Mouse (Mus musculus) adrenal gland, adult 2 months (tissue): ENCODE measurements around the gene Fam214b. TPM values are rescaled to one million over a fixed set of nuclear protein-coding genes. Genes with fewer than 3 reads are reported as not detected.
A peak's percentile ranks its signal among the peaks of the same experiment; 100 is the strongest.

Experiments
- DNase-seq: peaks from one replicate; pipeline ENCODE4 v3.0.0; 2021
- polyA plus RNA-seq: library from polyadenylated mRNA; depleted of rRNA; stranded (reverse); fragments of >200 nt; gene quantifications from 2 replicates; pipeline ENCODE4 v1.2.3, GENCODE M21; 2012
- total RNA-seq, 2 experiments: library from RNA; stranded (reverse); gene quantifications; 2 replicates each; pipeline ENCODE4 v1.2.3; 2021

The Fam214b gene
- total and polyA plus RNA-seq, 3 experiments: 42.1 to 51.5 (median 51.5) TPM

DNA sequence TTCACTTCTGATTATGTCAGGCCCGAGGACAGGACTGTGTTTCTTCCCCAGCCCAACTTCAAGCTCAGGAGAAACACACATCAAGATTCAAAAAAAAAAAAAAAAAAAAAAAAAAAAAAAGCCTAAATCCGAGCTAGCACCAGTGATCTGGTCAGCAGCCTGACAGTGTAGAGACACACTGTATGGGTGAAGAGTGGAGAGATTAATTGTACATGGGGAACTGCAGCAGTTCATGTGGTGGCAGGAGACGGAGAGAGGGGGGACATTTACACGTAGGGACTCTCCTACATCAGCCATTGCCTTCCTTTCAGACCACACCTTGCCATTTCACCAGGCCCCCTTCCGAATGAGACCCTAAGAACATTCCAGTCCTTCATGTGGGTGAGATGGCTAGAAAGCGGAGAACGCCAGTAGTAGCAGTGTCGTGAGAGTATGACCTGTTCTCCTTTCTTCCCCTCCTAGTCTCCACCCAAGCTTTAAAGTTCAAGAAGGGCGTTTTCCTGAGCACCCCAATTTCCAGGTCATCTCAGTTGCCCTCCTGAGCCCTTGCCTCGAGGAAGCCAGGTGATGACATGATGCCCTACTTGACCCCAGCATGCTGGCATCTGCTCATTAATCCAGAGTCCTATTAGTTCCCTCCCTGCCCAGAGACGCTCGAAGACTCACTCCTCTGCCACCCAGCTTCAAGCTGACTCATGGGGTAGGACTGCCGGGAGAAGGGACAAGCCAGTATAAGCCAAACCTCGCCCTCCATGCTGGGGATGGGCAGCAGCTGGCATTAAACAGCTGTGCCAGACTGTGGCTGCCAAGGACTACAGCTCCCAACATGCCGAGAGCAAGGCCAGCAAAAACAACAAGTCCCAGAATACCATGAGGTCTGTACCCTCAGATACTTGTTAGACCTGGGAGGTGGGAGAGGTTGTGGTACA is 7.2 kb downstream of the Fam214b start:
- DNase-seq: peak; percentile 91

DNA sequence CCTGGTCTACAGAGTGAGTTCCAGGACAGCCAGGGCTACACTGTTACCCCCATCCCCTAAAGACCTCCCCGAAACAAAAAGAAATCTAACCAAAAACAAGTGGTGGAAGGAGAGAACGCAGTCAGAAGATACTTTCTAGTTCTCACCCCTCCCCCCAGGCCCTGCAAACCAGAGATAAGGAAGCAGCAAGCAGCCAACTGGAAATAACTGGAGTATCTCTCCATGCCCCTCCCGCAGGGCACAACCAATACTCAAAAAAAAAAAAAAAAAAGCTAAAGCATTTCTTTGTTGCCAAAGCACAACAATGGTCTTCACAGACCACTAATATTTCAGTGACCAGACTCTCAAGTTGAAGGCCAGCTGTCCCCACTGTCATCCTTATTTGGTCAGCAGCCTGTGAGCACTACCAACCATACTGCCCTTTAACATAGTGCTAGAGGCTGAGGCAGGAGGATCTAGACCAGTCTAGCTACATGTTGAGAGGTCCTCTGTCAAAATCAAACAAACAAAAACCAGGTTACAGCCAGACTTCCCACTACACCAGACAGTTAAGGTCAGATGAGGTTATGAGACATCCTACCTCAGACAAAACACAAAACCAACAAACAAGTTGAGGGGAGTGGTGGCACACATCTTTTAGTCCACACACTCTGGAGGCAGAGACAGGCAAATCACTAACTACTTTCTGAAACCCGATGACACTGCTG is 8.0 kb downstream of the Fam214b start:
- DNase-seq: no peak

DNA sequence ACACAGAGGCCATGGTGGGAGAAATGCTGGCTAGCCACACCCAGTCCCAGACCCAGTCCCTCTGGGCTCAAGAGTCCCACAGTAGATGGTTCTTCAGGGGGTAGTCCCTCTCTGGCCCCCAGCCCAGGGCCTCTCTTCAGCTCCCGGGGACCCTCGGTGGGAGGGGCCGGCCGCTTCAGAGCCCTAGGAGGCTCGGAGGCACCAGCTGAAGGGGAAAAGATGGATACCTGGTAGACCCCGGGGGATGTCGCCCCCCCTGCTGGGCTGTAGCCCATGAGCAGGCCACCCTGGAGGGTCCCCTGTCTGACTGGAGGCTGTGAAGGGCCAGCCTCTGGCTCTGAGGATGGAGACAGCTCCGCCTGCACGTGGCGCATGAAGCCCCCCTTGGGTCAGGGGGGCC is 9.7 kb downstream of the Fam214b start:
- DNase-seq: no peak

DNA sequence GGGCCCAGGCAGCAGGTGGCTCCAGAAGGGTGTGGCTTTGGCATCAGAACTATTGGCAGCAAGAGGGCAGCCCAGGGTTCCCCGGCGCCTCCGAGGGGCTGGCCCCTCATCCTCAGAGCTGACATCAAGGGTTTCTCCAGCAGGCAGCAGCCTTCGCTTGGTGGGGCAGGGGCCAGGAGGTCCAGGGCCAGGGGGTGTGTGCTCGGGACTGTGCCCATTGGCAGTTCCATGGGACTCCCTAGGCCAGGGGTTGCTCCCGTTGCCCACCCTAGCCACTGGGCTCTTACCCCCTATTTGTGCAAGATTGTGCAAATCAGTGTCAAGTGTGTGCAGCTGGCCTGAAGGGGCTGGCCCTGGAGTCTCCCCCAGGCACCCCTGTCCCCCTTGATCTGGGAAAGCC is 10.2 kb downstream of the Fam214b start:
- no peak for DNase-seq

DNA sequence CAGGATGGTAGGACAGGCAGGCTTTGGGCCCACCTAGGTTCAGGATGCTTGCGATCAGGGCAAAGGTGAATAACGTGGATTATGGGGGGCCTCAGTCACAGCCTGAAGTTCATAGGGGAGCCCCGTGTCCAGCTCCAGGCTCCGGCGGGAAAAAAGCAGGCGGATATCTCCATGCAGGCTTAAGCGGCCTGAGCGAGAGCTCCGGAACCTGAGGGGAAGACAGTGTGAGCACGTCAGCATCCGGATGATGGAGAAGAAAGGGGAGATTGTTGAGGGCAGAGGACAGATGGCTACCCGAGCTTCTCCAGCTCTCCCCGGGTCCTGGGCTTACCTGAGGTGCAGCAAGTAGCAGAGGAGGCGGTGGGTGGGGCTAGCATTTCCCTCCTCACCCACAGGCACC is 12.5 kb downstream of the Fam214b start:
- DNase-seq: no peak

DNA sequence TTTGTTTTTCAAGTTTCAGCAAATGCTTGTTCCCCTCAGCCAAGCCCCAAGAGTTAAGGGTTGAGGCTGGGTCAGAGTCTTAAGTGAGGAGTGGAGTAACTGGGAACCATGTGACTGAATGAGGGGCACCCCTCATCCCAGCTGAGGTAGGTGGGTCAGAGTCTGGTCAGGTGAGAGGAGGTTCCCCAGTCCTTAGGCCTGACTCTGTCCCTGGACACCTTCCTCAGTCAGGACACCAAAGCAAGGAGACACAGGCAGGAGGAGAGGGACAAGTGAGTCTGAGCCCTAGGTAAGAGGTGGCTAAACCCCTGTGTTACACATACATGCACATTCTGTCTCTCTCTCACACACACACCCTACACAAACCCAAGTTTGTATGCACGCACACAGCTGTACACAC is 13.5 kb downstream of the Fam214b start:
- DNase-seq: no peak

DNA sequence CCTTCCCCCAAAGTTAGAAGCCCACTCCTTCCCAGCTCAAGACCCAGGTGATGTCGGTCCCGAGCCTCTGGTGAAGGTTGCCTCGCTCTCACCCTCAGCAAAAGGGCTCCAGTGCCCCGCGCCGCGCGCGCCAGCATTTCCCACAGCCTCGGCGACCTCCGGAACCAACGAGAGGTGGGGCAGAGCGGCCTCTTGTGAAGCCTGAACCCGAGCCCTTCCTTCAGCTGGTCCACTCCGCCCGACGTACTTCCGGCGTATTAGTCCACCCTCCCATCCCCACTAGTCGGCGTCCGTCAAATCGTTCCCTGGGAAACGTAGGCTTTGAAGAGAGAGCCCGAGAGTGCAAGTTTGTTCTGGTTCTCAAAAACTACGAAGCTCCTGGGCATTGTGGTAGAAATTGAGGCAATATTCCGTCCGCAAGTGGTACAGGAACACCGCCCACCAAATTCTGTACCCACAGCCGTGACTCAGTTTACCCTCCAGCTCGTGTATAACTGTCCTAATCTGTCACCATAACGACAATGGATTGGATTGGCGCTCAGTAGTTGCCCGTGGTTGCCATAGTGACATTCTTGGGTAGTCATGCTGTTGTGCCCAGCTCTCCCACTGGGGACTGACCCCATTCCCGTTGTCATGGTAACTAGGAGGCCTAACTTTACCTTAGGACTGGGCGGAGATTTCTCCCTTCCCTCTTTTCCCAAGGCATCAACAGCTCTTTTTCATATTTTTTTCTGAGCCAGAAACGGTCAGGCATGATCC is 14.6 kb downstream of the Fam214b start, which contains the start of gene Stoml2:
Gene Stoml2 (minus strand): TSS at position 474 of the 759 bp plus-strand sequence.
- peak; percentile 94 for DNase-seq

DNA sequence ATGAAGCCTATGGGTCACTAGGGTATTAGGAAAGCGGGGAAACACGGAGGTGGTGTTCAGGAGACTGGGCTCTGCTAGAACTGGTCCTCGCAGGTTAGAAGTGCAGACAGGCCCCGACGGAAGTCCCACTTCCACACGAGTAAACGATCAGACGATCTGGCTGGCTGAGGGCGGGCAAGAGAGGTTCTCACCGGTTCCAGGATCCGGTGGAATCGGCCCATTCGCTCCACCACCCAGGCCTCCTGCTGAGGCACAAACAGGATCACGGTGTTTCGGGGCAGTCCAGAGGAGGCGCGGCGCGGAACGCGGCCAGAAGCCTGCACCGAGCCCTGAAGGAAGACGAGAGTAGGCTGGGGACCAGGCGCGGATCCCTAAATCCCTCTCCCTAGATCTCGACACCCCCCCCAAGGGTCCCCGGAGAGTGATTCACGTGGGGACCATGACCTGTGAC is 15.2 kb downstream of the Fam214b start:
- no peak for DNase-seq

DNA sequence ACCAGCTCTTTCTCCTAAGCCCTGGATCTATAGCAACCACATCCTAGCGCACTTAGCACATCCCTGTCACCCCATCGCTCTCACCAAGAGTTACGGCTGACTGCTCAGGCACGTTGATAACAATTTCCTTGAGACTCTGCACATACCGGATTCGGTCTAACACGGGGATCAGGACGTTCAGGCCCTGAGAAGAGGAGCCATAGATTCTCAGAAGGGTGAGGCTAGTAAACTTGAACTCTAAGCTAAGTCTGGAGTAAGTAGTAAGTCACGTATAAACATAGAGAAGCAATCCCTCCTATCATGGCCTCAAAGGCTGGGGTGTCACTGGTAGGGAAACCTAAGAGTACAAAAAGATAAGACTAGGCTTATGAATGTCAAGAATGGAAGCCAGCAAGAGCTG is 15.7 kb downstream of the Fam214b start:
- DNase-seq: no peak

DNA sequence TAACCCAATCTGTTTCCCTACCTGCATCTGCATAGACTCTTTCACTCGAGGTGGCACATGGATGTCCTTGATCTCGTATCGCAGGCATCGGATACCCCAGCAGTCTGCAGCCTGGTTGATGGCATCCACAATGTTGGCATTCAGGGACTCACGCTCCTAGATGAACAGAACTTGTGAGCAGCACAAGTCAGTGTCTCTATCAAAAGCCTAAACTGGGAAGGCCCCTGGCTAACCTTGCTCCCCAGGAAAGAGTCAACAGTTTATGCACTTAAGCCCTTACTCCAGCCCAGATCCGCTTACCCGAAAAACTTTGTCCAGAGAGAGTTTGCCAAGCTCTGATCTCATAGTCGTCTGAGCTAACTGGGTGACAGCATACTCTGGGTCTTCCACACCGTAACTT is 16.3 kb downstream of the Fam214b start:
- DNase-seq: no peak

DNA sequence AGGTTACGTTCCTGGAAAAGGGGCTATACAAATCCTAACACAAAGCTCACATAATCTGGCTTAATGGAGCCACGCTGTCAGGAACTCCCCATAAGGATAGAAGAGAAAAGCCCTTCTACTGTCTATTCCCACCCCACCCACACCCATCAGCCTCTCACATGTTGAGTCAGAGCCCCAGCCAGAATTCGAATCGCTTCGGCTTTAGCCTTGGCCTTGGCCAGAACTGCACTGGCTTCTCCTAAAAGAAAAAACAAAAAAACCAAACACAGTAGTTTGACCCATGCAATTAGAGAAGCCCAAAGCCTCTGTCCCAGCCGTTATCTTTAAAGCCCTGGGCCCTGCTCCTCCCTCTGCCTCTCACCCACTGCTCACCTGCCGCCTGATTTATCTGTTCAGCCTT is 16.9 kb downstream of the Fam214b start:
- peak; percentile 78 for DNase-seq

DNA sequence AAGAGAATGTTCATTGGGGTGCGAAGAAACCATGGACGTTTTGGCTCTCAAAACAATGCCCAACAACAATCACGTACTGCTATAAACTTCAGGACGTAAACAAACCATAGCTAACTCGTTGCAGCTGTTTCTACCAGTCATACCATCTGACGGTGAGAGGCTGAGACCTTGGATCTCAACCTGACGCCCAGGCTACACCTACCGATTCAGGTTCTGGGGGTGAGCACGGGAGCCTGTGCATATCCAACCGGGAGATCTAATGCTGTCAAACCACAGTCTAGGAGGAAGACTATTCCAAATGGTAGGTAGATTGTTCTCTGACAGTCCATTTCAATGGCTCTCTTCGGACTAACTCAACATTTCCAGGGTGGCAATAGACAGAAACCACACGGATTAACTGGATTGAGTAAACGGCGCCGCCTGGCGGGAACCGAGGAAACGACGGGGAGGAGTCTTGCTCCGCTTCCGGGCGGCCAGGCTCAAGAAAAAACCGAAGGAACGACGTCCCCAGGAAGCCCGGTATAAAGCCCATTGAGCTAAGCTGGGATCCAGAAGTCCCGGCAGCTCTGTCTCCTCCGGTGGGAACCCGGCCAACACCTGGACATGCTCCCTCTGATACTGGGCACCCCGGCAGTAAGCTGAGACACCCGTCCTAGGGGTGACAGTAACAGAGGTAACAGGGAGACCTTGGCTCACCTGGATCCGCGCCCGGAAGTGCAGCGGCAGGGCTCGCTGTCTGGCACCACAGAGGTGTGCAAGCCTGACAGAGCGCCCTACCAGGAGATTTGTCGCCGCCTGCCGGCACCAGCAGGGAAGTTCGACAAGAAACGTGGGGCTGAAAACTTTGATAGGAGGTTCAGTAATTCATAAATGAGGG is 20.7 kb downstream of the Fam214b start, which contains the start of gene Pigo:
Gene Pigo (minus strand): TSS at position 736 of the 877 bp plus-strand sequence.
- DNase-seq: peak; percentile 96

DNA sequence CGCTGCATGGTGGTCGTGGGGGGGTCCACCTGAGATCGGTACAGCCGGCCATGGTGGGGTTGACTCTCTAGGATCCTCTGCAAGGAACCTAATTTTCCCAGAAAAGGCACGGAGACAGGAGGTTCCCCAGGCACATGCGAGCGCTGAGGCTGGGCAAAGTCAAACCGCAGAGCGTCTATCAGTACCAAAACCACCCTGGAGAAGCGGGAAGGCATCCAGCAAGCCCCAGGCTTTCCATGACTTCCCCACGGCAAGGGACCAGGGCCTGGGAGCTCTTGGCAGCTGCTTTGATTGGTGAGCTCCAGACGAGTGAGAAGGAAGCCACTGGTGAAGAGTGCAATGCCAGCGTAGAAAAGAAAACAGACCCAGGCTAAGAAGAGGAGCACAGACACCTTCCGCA is 21.3 kb downstream of the Fam214b start:
- no peak for DNase-seq

DNA sequence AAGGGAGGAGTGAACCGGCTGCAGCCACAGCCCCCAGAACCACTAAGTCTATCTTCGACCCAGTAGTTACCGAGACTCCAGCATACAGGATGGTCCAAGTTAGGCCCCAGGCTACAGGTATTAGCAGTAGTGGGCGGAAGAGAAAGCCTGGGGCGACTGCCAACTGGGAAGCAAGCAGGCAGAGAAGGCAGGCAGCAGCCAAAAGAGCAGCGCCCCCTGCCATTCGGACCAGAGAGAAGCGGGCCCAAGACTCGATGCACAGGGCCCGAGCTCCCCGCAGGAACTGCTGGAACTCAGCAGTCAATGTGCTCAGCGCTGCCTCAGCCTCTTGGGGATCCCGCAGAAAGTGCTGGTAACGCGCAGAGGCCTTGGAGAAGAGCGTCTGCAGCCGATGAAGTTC is 24.7 kb downstream of the Fam214b start:
- DNase-seq: no peak

DNA sequence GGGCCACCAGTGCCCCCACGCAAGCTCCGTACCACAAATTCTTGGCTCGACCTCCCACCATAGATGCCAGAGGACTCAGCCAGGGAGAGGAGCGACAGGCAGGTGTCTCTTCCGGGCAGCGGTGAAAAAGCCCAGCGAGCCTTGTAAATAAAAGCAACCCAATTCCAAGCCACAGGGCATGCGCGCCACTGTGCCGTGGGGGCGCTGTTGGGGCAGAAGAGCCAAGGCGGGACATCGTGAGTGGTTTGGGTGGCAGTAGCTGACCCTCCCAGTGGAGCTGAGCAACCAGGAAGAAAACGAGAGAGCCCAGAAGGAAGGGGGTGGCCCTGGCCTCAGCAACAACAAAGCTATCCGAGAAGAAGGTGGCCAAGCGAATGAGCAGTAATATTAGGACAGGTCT is 25.1 kb downstream of the Fam214b start:
- no peak for DNase-seq

DNA sequence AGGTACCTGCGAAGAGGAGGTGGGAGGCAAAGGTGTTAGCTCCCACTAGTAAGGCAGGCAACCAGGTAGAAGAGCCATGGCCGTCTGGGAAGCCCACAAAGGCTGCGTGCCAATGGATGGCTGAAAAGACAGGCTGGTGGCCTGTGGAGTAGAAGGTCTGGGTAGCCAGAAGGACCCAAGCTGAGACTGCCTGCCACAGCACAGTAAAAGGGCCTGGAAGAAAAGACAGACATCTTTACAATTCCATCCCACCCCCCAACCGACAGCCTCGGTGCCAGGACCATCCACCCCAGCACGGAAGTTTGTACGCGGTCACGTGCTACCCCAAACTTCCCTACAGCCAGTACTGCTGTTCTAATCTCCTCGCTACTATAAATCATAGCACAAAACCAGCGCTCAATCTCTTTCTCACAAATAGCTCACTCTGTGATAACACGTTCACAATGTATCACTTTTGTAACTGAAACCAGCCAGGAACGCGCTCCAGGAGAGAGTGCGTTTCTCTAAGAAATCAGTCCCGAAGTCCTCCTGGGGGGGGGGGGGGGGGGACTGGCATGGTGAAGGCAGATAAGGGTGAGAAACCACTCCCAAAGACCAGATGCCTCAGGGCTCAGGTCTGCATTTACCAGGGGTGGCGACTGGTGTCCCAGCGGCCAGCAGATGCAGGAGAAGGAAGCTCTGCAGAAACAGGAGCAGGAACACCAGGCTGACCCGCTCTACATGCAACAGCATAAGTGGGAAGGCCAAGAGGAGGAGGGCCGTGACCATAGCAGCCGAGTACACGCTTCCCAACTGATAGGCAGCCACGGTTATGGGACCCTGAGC is 26.2 kb downstream of the Fam214b start:
- DNase-seq: no peak

DNA sequence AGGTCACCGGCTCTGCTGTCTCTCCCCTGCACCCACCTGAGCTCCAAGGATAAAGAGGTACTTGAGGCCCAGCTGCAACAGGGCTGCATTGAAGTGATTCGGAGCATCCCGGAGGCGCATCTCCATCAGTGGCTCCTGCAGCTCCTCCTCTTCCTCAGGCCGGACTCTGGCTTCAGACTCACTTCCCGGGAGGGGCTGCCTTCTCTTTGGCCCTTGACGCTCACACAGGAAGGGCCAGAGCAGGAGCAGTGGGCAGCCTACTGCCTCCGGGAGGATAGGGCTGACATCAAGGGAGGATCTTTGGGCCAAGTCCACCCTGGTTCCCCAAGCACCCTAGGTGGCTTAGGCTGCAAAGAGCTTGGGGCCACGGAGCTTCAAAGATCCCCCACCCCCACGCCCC is 26.8 kb downstream of the Fam214b start:
- no peak for DNase-seq

DNA sequence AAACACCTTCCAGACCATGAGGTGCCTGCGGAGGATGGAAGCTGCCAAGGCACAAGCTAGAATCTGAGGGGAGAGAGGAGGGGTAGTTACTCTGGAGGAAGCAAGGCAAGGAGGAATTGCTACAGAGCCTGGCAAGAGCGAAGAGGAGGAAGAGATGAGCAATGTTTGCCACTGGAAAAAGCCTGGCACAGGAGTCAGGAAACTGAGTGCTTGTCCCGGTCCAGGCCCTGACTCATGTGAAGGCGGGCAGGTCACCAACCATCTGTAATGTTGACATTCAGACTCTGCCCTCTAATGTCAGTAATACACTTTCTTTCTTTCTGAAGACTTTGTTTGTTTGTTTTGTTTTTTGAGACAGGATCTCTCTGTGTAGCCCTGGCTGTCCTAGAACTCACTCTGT is 27.9 kb downstream of the Fam214b start:
- peak; percentile 70 for DNase-seq

DNA sequence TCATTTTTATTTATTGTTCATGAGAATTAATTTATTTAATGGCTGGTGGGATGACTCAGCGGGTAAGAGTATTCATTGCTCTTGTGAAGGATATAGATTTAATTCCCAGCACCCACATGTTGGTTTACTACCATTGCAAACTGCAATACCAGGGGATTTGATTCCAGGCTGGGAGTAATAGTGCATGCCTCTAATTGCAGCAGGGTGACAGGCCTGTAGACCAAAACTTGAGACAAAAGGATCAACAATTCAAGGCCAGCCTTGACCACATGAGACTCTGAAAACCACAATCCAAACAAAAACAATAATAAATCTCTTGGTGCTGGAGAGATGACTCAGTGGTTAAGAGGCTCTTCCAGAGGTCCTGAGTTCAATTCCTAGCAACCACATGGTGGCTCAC is 33.9 kb downstream of the Fam214b start:
- DNase-seq: no peak
